Mouse (Mus musculus) thymus, adult 2 months (tissue): ENCODE measurements around the gene Map3k14.

Experiments used
- CTCF ChIP-seq: fragments of 200-500 bp; IDR thresholded peaks from 2 replicates; pipeline ENCODE4 v1.5.1; 2012; ENCODE audit warnings: mild to moderate bottlenecking, control low read depth, low read length, moderate library complexity, borderline replicate concordance; ENCODE audit not compliant: control insufficient read depth, poor library complexity, insufficient read depth; ENCODE audit errors: extremely low read depth
- POLR2A ChIP-seq: fragments of 200-500 bp; IDR thresholded peaks from 2 replicates; pipeline ENCODE4 v1.6.1; 2012; ENCODE audit warnings: mild to moderate bottlenecking, low read length, control low read depth, moderate library complexity; ENCODE audit not compliant: control insufficient read depth, poor library complexity, insufficient read depth; ENCODE audit errors: extremely low read depth

DNA sequence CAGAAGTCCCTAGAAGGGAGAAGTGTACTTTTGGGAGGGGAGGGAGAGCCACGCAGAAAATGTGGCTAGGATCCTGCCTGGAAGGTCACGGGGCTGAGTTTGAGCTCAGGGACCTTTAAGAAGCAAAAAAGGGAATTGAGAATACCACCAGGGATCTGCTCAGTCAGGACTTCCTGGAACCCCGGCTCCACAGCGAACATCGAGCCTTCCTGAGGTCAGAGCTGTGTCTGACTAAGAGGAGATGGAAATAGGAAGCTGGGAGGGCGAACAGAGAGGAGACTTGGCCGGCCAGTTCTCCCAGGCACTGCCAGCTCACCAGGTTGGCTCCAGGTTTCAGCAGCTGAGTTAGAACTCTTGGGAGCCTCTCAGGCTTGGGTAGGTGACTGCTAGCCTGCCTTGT, 14.5 kb upstream of the Map3k14 start:
- TF ChIP-seq CTCF, result no peak
- TF ChIP-seq POLR2A, result no peak
